1 mouse cellular context compared by ENCODE assay signal in the genomic region with DNA sequence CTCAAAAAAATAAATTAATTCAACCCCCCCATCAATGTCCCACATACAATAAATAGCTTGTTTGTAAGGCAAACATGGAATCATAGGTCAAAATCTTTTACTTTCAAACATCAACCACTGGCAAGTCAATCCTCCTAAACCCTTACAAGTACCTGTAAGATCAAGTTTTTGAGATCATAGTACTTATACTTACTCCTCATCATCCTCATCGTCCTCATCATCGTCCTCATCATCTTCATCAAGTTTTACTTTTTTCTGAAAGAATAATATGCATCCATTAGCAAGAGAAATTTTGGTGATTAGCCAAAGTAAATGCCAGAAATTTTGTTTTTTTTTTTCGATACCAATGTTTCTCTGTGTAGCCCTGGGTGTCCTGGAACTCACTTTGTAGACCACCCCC.
A peak's percentile ranks its signal among the peaks of the same experiment; 100 is the strongest.
TF ChIP-seq lines count a peak whose summit lies in the region.

No protein-coding gene starts in this region.

TF ChIP-seq in MEL, 35 proteins besides CTCF, POLR2A, EP300 and RAD21:
- TF ChIP-seq CHD2 (IDR thresholded peaks at IDR 0.05; ENCODE audit: low read length) (no peak), POLR2AphosphoS2 (IDR thresholded peaks at IDR 0.05; ENCODE audit: low read length) (0 out of 2 replicates have a peak, but pooled peaks have one; percentile 25), MXI1 (IDR thresholded peaks at IDR 0.05; ENCODE audit: low read depth, low read length) (peak; percentile 13; the same call in 1 of the 2 replicates), ZMIZ1 (IDR thresholded peaks at IDR 0.05; ENCODE audit: low read depth, low read length) (peak; percentile 75)
